ENCODE assay signal across 9 mouse cellular contexts in the genomic region with DNA sequence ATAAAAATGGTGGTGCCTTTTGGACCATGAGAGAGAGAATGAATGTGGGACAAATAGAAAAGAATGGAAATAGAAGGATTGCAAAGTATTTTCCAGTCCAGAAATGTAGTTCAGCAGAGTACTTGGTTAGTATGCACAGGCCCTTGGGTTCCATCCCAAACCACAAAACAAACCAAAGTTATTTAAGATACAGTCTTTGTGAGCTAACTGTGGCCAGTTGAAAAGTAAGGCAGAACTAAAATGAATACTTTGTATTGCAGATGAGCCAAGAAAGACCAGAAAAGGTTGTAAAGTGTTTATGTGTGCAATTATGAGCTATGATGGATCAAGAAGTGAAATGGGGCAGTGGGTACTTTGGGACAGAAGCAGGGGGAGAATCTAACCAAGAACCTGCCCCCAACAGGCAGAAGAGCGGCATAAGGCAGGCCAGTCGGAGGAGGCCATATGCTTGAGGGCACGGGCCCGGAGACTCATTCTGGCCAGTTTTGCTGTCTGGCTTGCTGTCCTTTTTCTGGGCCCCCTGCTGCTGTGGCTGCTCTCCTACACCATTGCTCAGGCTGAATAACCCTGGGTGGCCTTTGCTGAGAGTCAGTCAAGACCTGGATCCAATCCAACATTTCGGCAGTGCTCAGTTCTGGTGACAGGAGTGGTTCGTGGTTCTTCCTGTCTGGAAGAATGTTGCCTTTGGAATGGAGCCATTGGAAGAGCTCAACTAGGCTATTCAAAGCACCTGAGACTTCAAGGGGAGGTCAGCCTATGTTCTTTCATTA. TPM values are rescaled to one million over a fixed set of nuclear protein-coding genes. Genes with fewer than 3 reads are reported as not detected.
DNase-seq lines count a peak whose midpoint lies in the region; ATAC-seq and TF ChIP-seq lines count a peak whose summit lies in the region.
"Had no signal": no experiment of that assay in that cellular context is flagged by ENCODE, and none has a peak within 500 bp of the region (broad histone marks: within the 10 kb centered on the region; RNA-seq: fewer than 3 reads in every experiment).

No protein-coding gene starts in this region.

- no peak overlapping the region for H3K27ac ChIP-seq in testis, adult 2 months (ENCODE audit: control insufficient read depth, insufficient read depth, low read depth, low read length)
- no peak overlapping the region for H3K27ac ChIP-seq in liver, embryonic 12.5 days

- H3K9ac ChIP-seq in liver, embryonic 12.5 days: no peak overlapping the region

- intact Hi-C loops in heart, postnatal 10 days (cut with DNase I): no loop called here

- H3K9me3 ChIP-seq in liver, embryonic 12.5 days (replicated peaks): no peaks in the 10 kb centered on the region

- H3K4me3 ChIP-seq in testis, adult 2 months (ENCODE audit: control insufficient read depth, low read depth, low read length): peak overlapping the region; percentile 77
- H3K4me3 ChIP-seq in liver, embryonic 12.5 days: no peak overlapping the region

- 87% methylated on average over 6 of the region's 6 CpGs for WGBS in liver, embryonic 12.5 days (ENCODE audit: insufficient replicate concordance)

- TF ChIP-seq CTCF in testis, adult 2 months (IDR thresholded peaks at IDR 0.05; ENCODE audit: control insufficient read depth, insufficient read depth, insufficient replicate concordance, low read depth, low read length): no peak

- DNase-seq in adrenal gland, adult 2 months: peak; percentile 69
- no peak for DNase-seq in adrenal gland, postnatal 4 days (ENCODE audit: low spot score in 2 of 2)
- no peak for DNase-seq in testis, postnatal 10 days (ENCODE audit: low spot score)
- DNase-seq in heart, postnatal 10 days: peak; percentile 78 to 79
- no peak for DNase-seq in thymus, postnatal 4 days
- no peak for DNase-seq in layer of hippocampus, adult 9-10 months (ENCODE audit: low spot score)

- peaks cover 4% of the 10 kb centered on the region for H3K36me3 ChIP-seq in testis, adult 2 months (ENCODE audit: control insufficient read depth, insufficient read depth, low read length)
- peaks cover 77% of the 10 kb centered on the region for H3K36me3 ChIP-seq in liver, embryonic 12.5 days

- TF ChIP-seq POLR2A in testis, adult 2 months (IDR thresholded peaks at IDR 0.05; ENCODE audit: control insufficient read depth, low read depth, low read length): no peak

- H3K4me1 ChIP-seq in testis, adult 2 months (ENCODE audit: control insufficient read depth, insufficient read depth, low read length): no peaks in the 10 kb centered on the region
- no peaks in the 10 kb centered on the region for H3K4me1 ChIP-seq in liver, embryonic 12.5 days

- H3K27me3 ChIP-seq in testis, adult 2 months (ENCODE audit: control insufficient read depth, insufficient read depth, low read length): no peaks in the 10 kb centered on the region
- no peaks in the 10 kb centered on the region for H3K27me3 ChIP-seq in liver, embryonic 12.5 days (replicated peaks)

- ATAC-seq in liver, embryonic 12.5 days: no peak

- no peak overlapping the region for H3K4me2 ChIP-seq in liver, embryonic 12.5 days
- H3K4me2 ChIP-seq: midbrain, embryonic 11.5 days had no signal

RNA-seq across cellular contexts. Expression of gene Tmem265, which starts 3.4 kb away (rescaled TPM):
- total RNA-seq in adrenal gland, adult 2 months (2021): not detected
- polyA plus RNA-seq in adrenal gland, adult 2 months (2012; rRNA removed): 0.39 and 2.5 TPM in 2 replicates
- total RNA-seq in adrenal gland, postnatal 4 days (2021): not detected
- polyA plus RNA-seq in testis, adult 2 months (2012; rRNA removed): 4.3 and 4.5 TPM in 2 replicates
- total RNA-seq in heart, postnatal 10 days (2021): not detected
- 1.7 and 2.9 TPM in 2 replicates for polyA plus RNA-seq in liver, embryonic 12.5 days (2016; fragmentation: Nextera tagmentation; extraction: Ambion mirVana)

RNA-seq across cellular contexts. Expression of gene Phkg2, which starts 8.6 kb away (rescaled TPM):
- 10 to 100 TPM; 37.3 to 44.4 TPM for total RNA-seq in adrenal gland, adult 2 months (2021)
- polyA plus RNA-seq in adrenal gland, adult 2 months (2012; rRNA removed): 48.3 and 53.2 TPM in 2 replicates
- total RNA-seq in adrenal gland, postnatal 4 days (2021): 10 to 100 TPM; 49.3 to 60.9 TPM
- polyA plus RNA-seq in testis, adult 2 months (2012; rRNA removed): 1,776 and 1,820 TPM in 2 replicates
- 10 to 100 TPM; 21.0 to 21.1 TPM for total RNA-seq in heart, postnatal 10 days (2021)
- polyA plus RNA-seq in liver, embryonic 12.5 days (2016; fragmentation: Nextera tagmentation; extraction: Ambion mirVana): 23.1 and 26.7 TPM in 2 replicates

RNA-seq across cellular contexts. Expression of gene Ccdc189, which starts 23.8 kb away (rescaled TPM):
- total RNA-seq in adrenal gland, adult 2 months (2021): 10 to 100 TPM in 1 of 2 experiments, 1 to 10 TPM in 1; 7.6 to 11.4 TPM
- 4.8 and 6.1 TPM in 2 replicates for polyA plus RNA-seq in adrenal gland, adult 2 months (2012; rRNA removed)
- total RNA-seq in adrenal gland, postnatal 4 days (2021): 10 to 100 TPM; 11.9 to 13.5 TPM
- 200 and 220 TPM in 2 replicates for polyA plus RNA-seq in testis, adult 2 months (2012; rRNA removed)
- total RNA-seq in heart, postnatal 10 days (2021): 1 to 10 TPM; 7.3 to 8.7 TPM
- 7.9 and 8.8 TPM in 2 replicates for polyA plus RNA-seq in liver, embryonic 12.5 days (2016; fragmentation: Nextera tagmentation; extraction: Ambion mirVana)

RNA-seq across cellular contexts. Expression of gene Rnf40, which starts 24.0 kb away (rescaled TPM):
- 10 to 100 TPM; 54.9 to 55.7 TPM for total RNA-seq in adrenal gland, adult 2 months (2021)
- 19.3 and 23.3 TPM in 2 replicates for polyA plus RNA-seq in adrenal gland, adult 2 months (2012; rRNA removed)
- 10 to 100 TPM; 85.1 to 89.5 TPM for total RNA-seq in adrenal gland, postnatal 4 days (2021)
- 56.5 and 63.5 TPM in 2 replicates for polyA plus RNA-seq in testis, adult 2 months (2012; rRNA removed)
- 10 to 100 TPM; 54.3 to 57.0 TPM for total RNA-seq in heart, postnatal 10 days (2021)
- 36.3 and 36.9 TPM in 2 replicates for polyA plus RNA-seq in liver, embryonic 12.5 days (2016; fragmentation: Nextera tagmentation; extraction: Ambion mirVana)

RNA-seq across cellular contexts. Expression of gene Gm42715, which starts 45.2 kb away (rescaled TPM):
- 10 to 100 TPM; 19.1 to 19.7 TPM for total RNA-seq in adrenal gland, adult 2 months (2021)
- polyA plus RNA-seq in adrenal gland, adult 2 months (2012; rRNA removed): 4.0 and 6.7 TPM in 2 replicates
- 10 to 100 TPM; 26.4 to 27.5 TPM for total RNA-seq in adrenal gland, postnatal 4 days (2021)
- polyA plus RNA-seq in testis, adult 2 months (2012; rRNA removed): 6.1 and 6.6 TPM in 2 replicates
- total RNA-seq in heart, postnatal 10 days (2021): 10 to 100 TPM; 14.1 to 14.3 TPM
- 7.9 and 8.8 TPM in 2 replicates for polyA plus RNA-seq in liver, embryonic 12.5 days (2016; fragmentation: Nextera tagmentation; extraction: Ambion mirVana)

Comparison
In these comparisons a context has a peak if more than half of its experiments do, and no peak if none do; other contexts are left out.
1. DNase-seq: peak in adrenal gland, adult 2 months (single experiment) and heart, postnatal 10 days (2 of 2); none in adrenal gland, postnatal 4 days (0 of 2), testis, postnatal 10 days (single experiment), thymus, postnatal 4 days (single experiment) and layer of hippocampus, adult 9-10 months (single experiment).